Mouse (Mus musculus) heart, embryonic 16.5 days (tissue): ENCODE measurements around the gene Farsa. TPM values are rescaled to one million over a fixed set of nuclear protein-coding genes. Genes with fewer than 3 reads are reported as not detected.
"Not testable (repeated sequence)": the region's sequence is repeated elsewhere in the genome, so short reads cannot be mapped to it uniquely, and the experiment has no call there.

Source experiments
- ATAC-seq: fragments of 200-750 bp; cut with Nextera tagmentation; replicated peaks from 2 replicates; pipeline ENCODE4 v1.8.0; 2017; ENCODE audit warnings: moderate number of reproducible peaks; ENCODE audit not compliant: insufficient read depth, low FRiP score; ENCODE audit errors: extremely low read depth
- H3K27ac ChIP-seq: fragments of 300-500 bp; sonication (generic); 2 replicates; pipeline ENCODE4 v1.5.1; 2014; ENCODE audit warnings: mild to moderate bottlenecking, low read length, control low read depth, moderate library complexity
- H3K27me3 ChIP-seq: fragments of 300-500 bp; sonication (generic); 2 replicates; pipeline ENCODE4 v1.6.1; 2014; ENCODE audit warnings: low read length, mixed read lengths; ENCODE audit not compliant: control insufficient read depth, insufficient read depth
- H3K36me3 ChIP-seq: fragments of 300-500 bp; sonication (generic); 2 replicates; pipeline ENCODE4 v1.6.1; 2014; ENCODE audit not compliant: control insufficient read depth, insufficient read depth
- H3K4me1 ChIP-seq: fragments of 300-500 bp; sonication (generic); 2 replicates; pipeline ENCODE4 v1.6.1; 2014; ENCODE audit warnings: low read length, mixed read lengths; ENCODE audit not compliant: control insufficient read depth, insufficient read depth
- H3K4me2 ChIP-seq: fragments of 300-500 bp; sonication (generic); 2 replicates; pipeline ENCODE4 v1.6.1; 2014; ENCODE audit warnings: low read depth, mild to moderate bottlenecking, control low read depth, low read length
- H3K4me3 ChIP-seq: fragments of 300-500 bp; sonication (generic); 2 replicates; pipeline ENCODE4 v1.5.1; 2014; ENCODE audit warnings: mild to moderate bottlenecking, control low read depth, low read length
- H3K9ac ChIP-seq: fragments of 300-500 bp; sonication (generic); 2 replicates; pipeline ENCODE4 v1.6.1; 2014; ENCODE audit warnings: low read length, control low read depth
- H3K9me3 ChIP-seq: fragments of 300-500 bp; sonication (generic); replicated peaks from 2 replicates; pipeline ENCODE4 v1.6.1; 2016; ENCODE audit warnings: low read length; ENCODE audit not compliant: control insufficient read depth
- WGBS: fragments of 180-500 bp; shearing (Covaris S2); extraction: QIAGEN DNeasy Blood & Tissue Kit; methylation state at CpG from one replicate; pipeline ENCODE4 v1.1.7; 2014; 5-methylcytosine and 5-hydroxymethylcytosine counted together
- polyA plus RNA-seq: library from polyadenylated mRNA; unstranded; fragments of >200 nt; fragmentation: Nextera tagmentation; extraction: Ambion mirVana; gene quantifications from 2 replicates; pipeline ENCODE4 v1.2.1, GENCODE M21; 2015

Gene Farsa
- polyA plus RNA-seq, 1 experiment from 2014 or later = 64.4 TPM

DNA sequence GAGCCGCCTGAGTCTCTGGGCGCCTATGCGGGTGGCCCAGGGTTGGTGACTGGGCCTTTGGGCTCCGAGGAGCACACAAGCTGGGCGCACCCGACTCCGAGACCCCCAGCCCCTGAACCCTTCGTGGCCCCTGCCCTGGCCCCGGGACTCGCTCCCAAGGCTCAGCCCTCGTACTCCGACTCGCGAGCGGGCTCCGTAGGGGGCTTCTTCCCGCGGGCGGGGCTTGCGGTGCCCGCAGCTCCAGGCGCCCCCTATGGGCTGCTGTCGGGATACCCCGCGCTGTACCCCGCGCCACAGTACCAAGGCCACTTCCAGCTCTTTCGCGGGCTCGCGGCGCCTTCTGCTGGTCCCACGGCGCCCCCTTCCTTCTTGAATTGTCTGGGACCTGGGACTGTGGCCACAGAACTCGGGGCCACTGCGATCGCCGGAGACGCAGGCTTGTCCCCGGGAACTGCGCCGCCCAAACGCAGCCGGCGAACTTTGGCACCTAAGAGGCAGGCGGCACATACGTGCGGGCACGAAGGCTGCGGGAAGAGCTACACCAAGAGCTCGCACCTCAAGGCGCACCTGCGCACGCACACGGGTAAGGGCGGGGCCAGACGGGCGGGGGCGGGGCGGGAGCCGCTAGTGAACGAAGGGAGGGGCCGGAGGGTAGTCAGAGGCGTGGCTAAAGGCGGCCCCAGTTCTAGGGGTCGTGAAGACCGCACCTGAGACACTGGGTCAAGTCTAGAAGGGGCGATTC lies 46.3 kb downstream of the Farsa start:
- H3K27ac ChIP-seq = no peak overlapping the region
- WGBS = under 1% methylated on average over 68 of the region's 68 CpGs
- H3K4me3 ChIP-seq = peak overlapping the region; percentile 77
- H3K36me3 ChIP-seq = no peaks in the 10 kb centered on the region
- H3K27me3 ChIP-seq = peaks cover 4% of the 10 kb centered on the region
- 0 out of 2 replicates have a peak, but pooled peaks cover 4% of the 10 kb centered on the region for H3K4me1 ChIP-seq
- peak overlapping the region; percentile 85 for H3K9ac ChIP-seq
- H3K4me2 ChIP-seq = peak overlapping the region; percentile 100
- peak; percentile 90 for ATAC-seq
- no peaks in the 10 kb centered on the region for H3K9me3 ChIP-seq

GRCm38 (mm10) chr8:84904351-84904750 lies 47.6 kb downstream of the Farsa start:
- no peak overlapping the region for H3K9ac ChIP-seq
- no peak overlapping the region for H3K4me2 ChIP-seq
- H3K9me3 ChIP-seq = no peaks in the 10 kb centered on the region
- 0 out of 2 replicates have a peak, but pooled peaks cover 7% of the 10 kb centered on the region for H3K4me1 ChIP-seq
- 79% methylated on average over 7 of the region's 7 CpGs for WGBS
- no peak overlapping the region for H3K4me3 ChIP-seq
- no peak for ATAC-seq
- peaks cover 8% of the 10 kb centered on the region for H3K27me3 ChIP-seq
- H3K27ac ChIP-seq = no peak overlapping the region
- H3K36me3 ChIP-seq = no peaks in the 10 kb centered on the region

- Histone ChIP-seq H3K9me3 (no peaks in the 10 kb centered on the region), H3K27ac (no peak overlapping the region), H3K4me1 (0 out of 2 replicates have a peak, but pooled peaks cover 7% of the 10 kb centered on the region), H3K36me3 (no peaks in the 10 kb centered on the region), H3K4me3 (no peak overlapping the region), H3K4me2 (no peak overlapping the region), H3K27me3 (peaks cover 29% of the 10 kb centered on the region), H3K9ac (no peak overlapping the region)
- 93% methylated on average over 9 of the region's 9 CpGs for WGBS
- ATAC-seq = no peak
These were observed 50.2 kb downstream of the Farsa start for GRCm38 (mm10) chr8:84907037-84907436.

DNA sequence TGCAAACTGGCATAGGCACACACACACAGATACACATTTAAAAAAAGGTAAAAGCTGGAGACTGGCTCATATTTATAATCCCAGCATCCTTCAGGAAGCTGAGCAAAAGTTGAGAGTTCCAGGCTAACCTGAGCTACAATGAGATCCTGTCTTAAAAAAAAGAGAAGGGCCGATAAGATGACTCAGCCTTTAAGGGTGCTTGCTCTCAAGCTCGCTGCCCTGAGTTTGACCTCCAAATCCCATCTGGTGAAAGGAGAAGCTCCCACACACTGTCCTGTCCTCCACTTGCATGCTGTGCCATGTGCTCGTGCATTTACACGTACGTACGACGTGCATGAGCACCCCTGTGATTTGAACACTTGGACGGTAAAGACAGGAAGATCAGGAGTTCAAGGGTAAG lies 50.7 kb downstream of the Farsa start:
- Histone ChIP-seq H3K27ac (no peak overlapping the region), H3K36me3 (no peaks in the 10 kb centered on the region), H3K4me3 (no peak overlapping the region), H3K4me1 (peaks cover 7% of the 10 kb centered on the region; the same call in 1 of the 2 replicates), H3K4me2 (no peak overlapping the region), H3K9ac (no peak overlapping the region), H3K9me3 (no peaks in the 10 kb centered on the region), H3K27me3 (peaks cover 33% of the 10 kb centered on the region)
- 71% methylated on average over 8 of the region's 8 CpGs for WGBS
- ATAC-seq = no peak

DNA sequence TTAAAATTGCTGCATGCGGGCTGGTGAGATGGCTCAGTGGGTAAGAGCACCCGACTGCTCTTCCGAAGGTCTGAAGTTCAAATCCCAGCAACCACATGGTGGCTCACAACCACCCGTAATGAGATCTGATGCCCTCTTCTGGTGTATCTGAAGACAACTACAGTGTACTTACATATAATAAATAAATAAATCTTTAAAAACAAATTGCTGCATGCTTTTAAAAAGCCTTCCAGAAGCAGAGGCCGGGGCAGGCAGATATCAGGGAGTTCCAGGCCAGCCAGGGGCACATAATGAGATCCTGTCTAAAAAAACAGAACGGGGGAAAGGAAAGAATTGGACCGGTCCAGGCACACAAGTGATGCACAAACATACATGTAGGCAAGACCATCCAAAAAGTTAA lies 51.2 kb downstream of the Farsa start:
- peaks cover 38% of the 10 kb centered on the region for H3K27me3 ChIP-seq
- H3K4me1 ChIP-seq = peaks cover 12% of the 10 kb centered on the region; the same call in 1 of the 2 replicates
- not testable (repeated sequence) for H3K36me3 ChIP-seq, H3K9me3 ChIP-seq, ATAC-seq, H3K27ac ChIP-seq
- H3K4me3 ChIP-seq = peak overlapping the region; percentile 71
- WGBS = 27% methylated on average over 6 of the region's 7 CpGs
- H3K4me2 ChIP-seq = peak overlapping the region; percentile 97
- peak overlapping the region; percentile 81 for H3K9ac ChIP-seq

GRCm38 (mm10) chr8:84908421-84909161 lies 51.8 kb downstream of the Farsa start, which contains the start of gene Dnase2a:
TSS of gene Dnase2a (plus strand) at chr8:84908560.
- H3K27me3 ChIP-seq = peaks cover 39% of the 10 kb centered on the region
- 1% methylated on average over 45 of the region's 45 CpGs for WGBS

DNA sequence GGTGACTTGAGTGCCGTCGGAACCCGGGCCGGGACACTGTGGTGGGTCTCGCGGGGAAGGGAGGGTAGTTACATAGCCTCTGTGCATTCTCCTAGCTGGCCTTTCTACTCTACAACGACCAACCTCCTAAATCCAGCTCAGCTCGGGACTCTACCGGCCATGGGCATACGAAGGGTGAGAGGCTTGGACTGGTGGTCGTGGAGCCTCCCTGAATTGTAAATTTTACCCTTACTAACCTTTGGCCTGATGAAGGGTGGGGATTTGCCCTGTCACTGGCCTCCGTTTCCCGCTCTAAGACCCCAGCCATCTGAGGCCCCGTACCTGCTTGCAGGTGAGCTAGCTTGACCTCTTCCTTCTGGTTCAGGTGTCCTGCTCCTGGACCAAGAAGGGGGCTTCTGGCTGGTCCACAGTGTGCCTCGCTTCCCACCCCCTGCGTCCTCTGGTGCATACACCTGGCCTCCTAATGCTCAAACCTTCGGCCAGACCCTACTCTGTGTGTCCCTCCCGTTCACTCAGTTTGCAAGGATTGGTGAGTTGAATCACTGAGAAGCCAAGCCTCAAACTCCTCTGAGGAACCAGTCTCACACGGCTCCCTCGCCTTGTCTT lies 52.5 kb downstream of the Farsa start:
- Histone ChIP-seq H3K27ac (no peak overlapping the region), H3K9ac (peak overlapping the region; percentile 81), H3K36me3 (no peaks in the 10 kb centered on the region), H3K4me2 (peak overlapping the region; percentile 97), H3K4me1 (peaks cover 9% of the 10 kb centered on the region; the same call in 1 of the 2 replicates), H3K9me3 (peaks cover 4% of the 10 kb centered on the region; the same call in 1 of the 2 replicates), H3K27me3 (peaks cover 39% of the 10 kb centered on the region), H3K4me3 (peak overlapping the region; percentile 71)
- ATAC-seq = no peak
- WGBS = 47% methylated on average over 20 of the region's 20 CpGs

More at GRCm38 (mm10) chr8:84908421-84909161, 51.8 kb downstream of the Farsa start, which contains the start of gene Dnase2a:
- ATAC-seq = peak; percentile 92
- H3K36me3 ChIP-seq = no peaks in the 10 kb centered on the region
- no peaks in the 10 kb centered on the region for H3K9me3 ChIP-seq
- H3K27ac ChIP-seq = peak within 1 kb of the TSS; percentile 16
- peak within 1 kb of the TSS; percentile 71 for H3K4me3 ChIP-seq
- H3K4me2 ChIP-seq = peak within 1 kb of the TSS; percentile 97
- peaks cover 10% of the 10 kb centered on the region; the same call in 1 of the 2 replicates for H3K4me1 ChIP-seq
- peak within 1 kb of the TSS; percentile 81 for H3K9ac ChIP-seq

- no peak for ATAC-seq
- no peak overlapping the region for H3K4me2 ChIP-seq
- no peaks in the 10 kb centered on the region for H3K36me3 ChIP-seq
- H3K27ac ChIP-seq = no peak overlapping the region
- peaks cover 39% of the 10 kb centered on the region for H3K27me3 ChIP-seq
- WGBS = 83% methylated on average over 5 of the region's 5 CpGs
- H3K4me3 ChIP-seq = no peak overlapping the region
- peaks cover 4% of the 10 kb centered on the region; the same call in 1 of the 2 replicates for H3K9me3 ChIP-seq
- no peak overlapping the region for H3K9ac ChIP-seq
- H3K4me1 ChIP-seq = peaks cover 9% of the 10 kb centered on the region; the same call in 1 of the 2 replicates
These were observed 53.2 kb downstream of the Farsa start for GRCm38 (mm10) chr8:84909949-84910348.
